Mouse (Mus musculus) naive thymus-derived CD4-positive, alpha-beta T cell, adult 2 months (primary cell): ENCODE results near the gene Ccdc36.
A peak's percentile ranks its signal among the peaks of the same experiment; 100 is the strongest.

Experiments used
- DNase-seq: peaks from one replicate; pipeline ENCODE4 v3.0.0-alpha.2; 2011; ENCODE audit warnings: low read depth

Gene Ccdc36

DNA sequence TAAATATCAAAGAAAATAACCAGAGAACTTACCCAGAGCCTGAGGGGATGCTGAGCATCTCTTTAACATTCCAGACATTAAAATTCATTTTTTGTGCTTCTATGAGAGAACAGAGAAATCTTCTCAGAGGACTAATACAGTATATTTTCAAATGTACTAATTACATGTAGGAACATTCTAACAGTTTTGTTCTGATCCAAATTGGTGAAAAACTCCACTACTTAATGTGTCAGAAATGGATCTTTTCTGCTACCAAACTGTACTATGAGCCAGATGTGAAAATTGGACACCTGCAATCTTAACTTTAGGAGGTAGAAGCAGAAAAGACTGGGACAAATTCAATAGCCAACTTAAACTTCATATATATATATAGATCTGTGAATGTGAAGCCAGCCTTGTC lies at the start of gene Ccdc36:
Gene Ccdc36 (minus strand): TSS at position 101 of the 400 bp plus-strand sequence.
- DNase-seq: no peak

GRCm38 (mm10) chr9:108474528-108474927 lies 46.2 kb upstream of the Ccdc36 start:
- DNase-seq: no peak

GRCm38 (mm10) chr9:108469845-108470244 lies 41.6 kb upstream of the Ccdc36 start:
- DNase-seq: no peak

DNA sequence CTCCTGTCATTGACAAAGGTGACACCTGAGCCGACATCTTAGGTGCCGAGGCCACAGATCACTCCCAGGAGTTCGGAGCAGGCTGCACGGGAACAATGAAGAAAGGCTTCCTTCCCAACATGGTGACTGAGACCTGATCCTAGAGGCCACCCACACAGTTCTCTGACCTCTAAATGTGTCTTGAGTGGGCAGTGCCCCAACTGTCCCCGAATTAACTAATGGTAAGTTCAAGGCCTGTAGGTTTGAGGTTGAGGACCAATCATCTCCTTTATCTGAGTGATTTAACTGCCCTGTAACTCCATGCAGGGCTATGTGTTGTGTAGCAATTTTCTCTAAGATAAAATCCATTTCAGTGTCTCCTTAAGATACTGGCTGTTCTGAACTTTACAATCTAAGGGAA lies 41.1 kb upstream of the Ccdc36 start:
- no peak for DNase-seq

DNA sequence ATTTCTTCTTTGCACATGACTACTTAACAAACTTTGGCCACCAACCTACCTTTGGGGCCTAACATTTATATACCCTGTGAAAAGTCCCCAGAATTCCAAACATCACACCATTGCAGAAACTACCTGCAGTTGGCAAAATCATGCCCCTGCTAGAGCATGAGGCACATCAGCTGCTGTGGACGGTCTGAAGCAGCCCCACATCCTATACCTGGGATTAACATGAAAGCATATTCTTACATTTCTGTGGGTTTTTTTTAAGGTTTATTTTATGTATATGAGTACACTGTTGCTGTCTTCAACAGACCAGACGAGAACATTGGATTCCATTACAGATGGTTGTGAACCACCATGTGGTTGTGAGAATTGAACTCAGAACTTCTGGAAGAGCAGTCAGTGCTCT lies 37.9 kb upstream of the Ccdc36 start:
- DNase-seq: no peak

DNA sequence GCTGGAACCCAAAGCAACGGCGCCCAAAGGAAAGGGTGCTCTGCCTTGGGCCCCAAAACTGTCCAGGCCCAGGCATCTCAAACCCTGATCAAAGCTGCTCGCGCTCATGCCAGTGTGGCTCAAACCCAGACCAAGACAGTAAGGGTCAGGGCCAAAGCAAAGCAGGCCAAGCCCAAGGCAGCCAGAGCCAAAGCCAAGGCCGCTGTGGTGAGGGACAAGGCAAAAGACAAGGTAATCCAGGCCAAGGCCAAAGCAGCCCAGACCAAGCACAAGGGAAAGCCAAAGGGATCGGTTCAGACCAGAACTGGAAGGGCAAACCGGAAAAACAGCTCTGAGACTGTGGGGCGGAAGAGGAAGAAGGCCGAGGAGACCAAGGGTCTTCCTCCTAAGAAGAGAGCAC lies 35.4 kb upstream of the Ccdc36 start:
- DNase-seq: no peak

- no peak for DNase-seq
These were observed 33.9 kb upstream of the Ccdc36 start for GRCm38 (mm10) chr9:108462192-108462591.

GRCm38 (mm10) chr9:108461675-108462074 lies 33.4 kb upstream of the Ccdc36 start:
- no peak for DNase-seq

DNA sequence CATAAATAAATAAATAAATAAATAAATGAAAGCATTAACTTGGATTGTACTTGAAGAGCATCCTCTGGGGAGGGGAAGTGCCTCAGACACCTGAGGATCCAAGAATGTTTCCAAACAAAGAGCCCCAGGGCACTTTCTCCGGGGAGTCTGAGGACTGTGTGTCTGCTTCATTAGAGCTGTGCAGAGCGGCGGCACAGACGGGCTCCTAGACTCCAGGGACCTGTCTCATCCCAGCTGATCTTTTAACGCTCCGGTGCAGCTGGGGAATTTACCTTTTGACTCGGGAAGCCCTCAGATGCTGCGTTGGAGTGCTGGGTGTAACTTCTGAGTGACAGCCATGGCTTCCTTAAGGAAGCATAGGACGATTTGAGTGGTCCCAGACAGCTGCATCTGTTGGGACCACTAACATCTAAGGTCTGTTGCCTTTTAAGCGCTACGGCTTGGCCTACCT lies 32.9 kb upstream of the Ccdc36 start, which contains the start of gene Klhdc8b:
Gene Klhdc8b (minus strand): TSS at position 401 of the 451 bp plus-strand sequence.
- DNase-seq: no peak

GRCm38 (mm10) chr9:108460319-108461178 lies 32.3 kb upstream of the Ccdc36 start, which contains the start of gene Ccdc71:
Gene Ccdc71, plus strand, starts transcription at chr9:108460527.
- peak; percentile 90 for DNase-seq

- DNase-seq: no peak
These were observed 31.6 kb upstream of the Ccdc36 start for GRCm38 (mm10) chr9:108459939-108460318.

- DNase-seq: no peak
These were observed 28.7 kb upstream of the Ccdc36 start for GRCm38 (mm10) chr9:108456953-108457352.

DNA sequence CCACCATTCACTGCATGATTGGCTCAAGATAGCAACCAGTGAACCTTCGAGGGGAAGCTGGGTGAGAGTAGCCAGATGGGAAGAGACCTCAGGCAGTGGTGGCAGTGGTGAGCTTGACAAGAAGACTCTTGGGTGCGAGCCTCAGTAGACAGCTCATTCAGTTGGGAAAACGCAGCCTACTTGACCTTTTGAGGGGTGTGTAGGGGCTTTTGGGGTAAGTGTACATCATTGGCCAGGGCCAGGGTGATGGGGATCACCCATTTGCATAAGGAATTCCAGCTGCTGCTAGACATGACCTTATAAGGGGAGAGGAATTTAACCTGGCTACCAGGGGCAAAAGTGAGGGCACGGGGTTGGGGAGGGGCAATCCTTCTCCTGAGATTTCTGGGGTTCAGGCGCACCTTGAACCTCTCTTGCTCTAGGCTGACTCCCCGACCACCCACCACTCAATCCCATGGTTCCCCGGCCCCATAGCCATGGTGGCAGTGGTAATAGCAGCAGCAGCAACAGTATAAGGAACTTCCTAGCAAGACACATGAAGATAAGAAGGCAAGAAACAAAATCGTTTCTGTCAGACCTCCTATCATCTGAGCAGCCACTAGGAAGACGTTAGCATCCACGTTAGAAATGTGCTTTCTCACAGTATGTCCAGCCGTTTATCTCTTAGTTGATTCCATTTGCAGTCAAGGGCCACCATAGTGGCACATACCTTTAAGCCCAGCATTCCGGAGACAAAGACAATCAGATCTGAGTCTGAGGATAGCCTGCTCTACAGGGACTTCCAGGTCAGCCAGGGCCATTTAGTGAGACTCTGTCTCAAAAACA lies 27.7 kb upstream of the Ccdc36 start:
- DNase-seq: no peak

- DNase-seq: no peak
These were observed 26.1 kb upstream of the Ccdc36 start for GRCm38 (mm10) chr9:108454429-108454828.

DNA sequence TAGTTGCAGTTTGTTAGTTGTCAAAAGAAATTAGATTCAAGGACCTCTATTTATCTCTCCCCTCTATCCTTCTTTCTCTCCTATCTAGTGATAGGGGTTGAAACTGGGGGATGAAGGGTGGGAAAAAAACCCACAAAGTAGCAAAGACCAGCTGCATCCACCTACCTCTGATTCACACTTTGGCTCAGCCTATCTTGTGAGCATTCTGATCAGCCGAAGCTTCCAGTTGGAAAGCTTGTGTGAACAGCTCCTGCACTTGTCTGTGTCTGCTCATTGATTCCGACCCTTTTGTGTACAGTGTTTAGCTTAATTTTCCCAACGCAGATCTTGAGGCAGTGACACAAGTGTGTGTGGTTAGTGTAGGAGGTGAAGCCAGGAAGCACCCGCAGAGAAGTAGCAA lies 25.2 kb upstream of the Ccdc36 start:
- DNase-seq: no peak

DNA sequence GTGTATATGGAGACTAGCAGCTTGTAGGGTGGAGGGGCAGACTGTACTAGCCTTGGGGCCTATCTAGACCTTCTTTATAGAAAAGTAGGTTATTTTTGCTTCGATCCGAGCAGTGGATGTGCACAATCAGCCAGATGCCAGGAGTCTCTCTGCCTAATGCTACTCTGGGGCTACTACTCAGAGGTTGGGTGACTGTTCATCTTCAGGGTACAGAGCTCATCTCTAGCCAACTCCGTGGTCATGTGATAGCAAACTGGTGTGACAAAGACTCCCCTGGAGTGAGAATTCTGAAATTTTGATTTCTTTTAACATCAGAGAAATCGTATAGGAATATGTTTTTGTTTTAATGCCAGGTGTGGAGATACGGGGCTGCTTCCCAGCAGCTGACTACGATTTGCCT lies 24.6 kb upstream of the Ccdc36 start:
- DNase-seq: no peak

DNA sequence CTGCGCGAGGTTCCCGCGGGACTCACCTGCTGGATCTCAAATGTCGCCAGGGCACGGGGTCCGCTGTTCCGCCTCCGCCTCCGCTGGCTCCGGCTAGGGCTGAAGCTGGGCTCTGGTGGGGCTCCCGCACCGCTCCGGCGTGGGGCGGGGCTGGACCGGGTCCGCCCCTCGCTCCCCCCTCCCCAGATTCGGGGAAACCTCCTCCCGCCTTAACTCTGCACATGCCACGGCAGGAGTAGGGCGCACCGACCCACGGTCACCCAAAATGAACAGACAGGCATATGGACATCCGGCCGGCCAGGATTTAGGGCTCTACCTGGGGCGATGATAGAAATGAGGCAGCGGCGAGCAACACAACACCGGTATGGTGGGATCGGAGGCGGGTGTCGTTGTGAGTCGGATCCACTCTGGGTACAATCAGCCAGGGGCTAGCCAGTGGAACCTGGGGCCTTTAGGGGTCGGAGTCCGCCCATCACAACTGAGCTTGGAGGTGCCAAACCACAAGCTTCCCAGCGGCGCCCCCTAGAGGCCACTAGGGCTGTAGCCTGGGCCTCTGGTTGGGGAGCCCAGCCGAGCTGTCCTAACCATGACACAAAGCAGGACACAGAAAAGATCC lies 24.1 kb upstream of the Ccdc36 start:
- peak; percentile 90 for DNase-seq

GRCm38 (mm10) chr9:108451519-108452160 lies 23.4 kb upstream of the Ccdc36 start:
- no peak for DNase-seq

DNA sequence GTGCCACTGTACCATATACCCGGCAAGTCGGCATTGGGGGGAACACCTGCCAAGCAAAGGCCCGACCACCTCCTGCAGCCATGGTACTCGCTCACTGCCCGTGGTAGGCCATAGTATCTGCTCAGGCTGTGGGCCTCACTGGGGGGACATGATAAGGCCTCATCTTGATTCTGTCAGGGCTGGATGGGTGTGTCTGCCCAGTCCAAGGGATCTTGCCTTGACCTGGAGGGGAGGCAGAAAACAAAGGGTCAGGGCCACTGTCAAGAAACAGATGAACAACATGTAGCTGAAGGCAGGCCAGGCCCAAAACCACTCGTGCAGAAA lies 22.8 kb upstream of the Ccdc36 start:
- no peak for DNase-seq

DNA sequence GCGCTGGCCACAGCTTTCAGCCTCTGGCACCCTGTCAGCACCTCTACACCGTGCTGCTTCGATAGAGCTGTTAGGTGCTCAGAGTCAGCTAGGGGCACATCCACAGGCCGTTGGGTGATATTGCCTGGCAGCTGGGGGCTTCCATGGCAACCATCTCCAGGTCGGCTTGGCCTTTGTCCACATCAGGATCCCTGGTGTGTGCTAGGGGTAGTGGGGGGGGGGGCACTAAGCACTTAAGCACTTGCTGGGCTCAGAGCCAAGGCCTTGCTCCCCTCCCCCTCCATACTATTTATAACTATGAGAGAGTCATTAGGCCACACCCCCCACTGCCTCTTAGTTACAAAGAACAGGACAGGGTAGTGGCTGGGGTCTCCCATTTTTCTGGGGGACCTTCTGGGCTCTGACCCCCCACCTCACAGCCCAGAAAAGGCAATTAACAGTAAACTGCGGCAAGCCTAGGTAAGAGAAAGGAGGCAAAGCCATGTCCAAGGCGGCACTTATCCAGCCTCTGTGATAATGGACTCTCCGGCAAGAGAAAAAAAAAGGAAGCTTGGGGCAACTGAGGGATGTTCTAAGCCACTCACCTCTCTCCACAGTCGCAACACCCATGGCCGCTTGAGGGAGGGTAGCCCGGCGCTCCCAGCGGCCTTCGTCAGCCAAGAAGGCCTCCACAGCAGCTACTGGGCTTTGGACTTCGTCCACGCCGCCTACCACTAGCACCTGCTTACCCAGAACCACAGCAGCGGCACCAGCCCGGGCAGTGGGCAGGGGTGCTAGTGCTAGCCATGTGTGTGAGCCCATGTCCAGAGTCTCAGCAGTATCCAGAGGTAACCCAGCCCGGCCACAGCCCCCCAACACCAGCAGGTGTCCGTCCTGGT lies 22.2 kb upstream of the Ccdc36 start:
- no peak for DNase-seq

DNA sequence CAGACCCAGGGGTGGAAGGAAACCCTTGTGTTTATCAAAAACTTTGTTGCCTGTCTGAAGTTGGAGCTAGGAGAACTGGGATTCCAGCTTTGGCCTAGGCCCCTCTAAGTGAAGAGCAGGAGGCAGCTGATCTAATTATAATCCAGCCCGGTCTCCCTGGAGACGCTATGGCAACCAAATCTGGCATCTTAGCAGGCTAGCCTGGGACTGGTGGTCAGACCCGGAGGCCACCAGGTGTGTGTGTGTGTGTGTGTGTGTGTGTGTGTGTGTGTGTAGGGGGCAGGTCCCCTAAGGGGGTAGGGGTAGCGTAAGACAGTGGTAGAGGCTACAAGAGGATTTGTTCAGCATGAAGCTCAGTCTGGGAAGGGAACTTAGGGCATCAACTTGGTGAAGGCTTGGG lies 21.6 kb upstream of the Ccdc36 start:
- no peak for DNase-seq
